Mouse (Mus musculus): ENCODE data around the gene Mindy4b-ps. TPM values are rescaled to one million over a fixed set of nuclear protein-coding genes. Genes with fewer than 3 reads are reported as not detected.

Gene Mindy4b-ps
- polyA plus RNA-seq (2012): not detected in 2 replicates

GRCm38 (mm10) chr3:58822211-58822610 lies at the start of gene Mindy4b-ps:
Mindy4b-ps (minus strand) TSS chr3:58822311.

Other genes with a start within 250 kb of the Mindy4b-ps start
- 35.5 and 38.2 TPM in 2 replicates for gene Selenot, start 245.7 kb downstream of the Mindy4b-ps start, polyA plus RNA-seq (2012)
- not detected in 2 replicates for gene Erich6, start 185.1 kb downstream of the Mindy4b-ps start, polyA plus RNA-seq (2012)
- 43.1 and 49.7 TPM in 2 replicates for gene Siah2, start 129.9 kb downstream of the Mindy4b-ps start, polyA plus RNA-seq (2012)
- gene Clrn1, start 63.0 kb upstream of the Mindy4b-ps start, polyA plus RNA-seq (2012): not detected in 2 replicates
- 6.0 and 9.4 TPM in 2 replicates for gene Med12l, start 183.5 kb upstream of the Mindy4b-ps start, polyA plus RNA-seq (2012)